Mouse (Mus musculus): ENCODE measurements around the gene Acp6.

DNA sequence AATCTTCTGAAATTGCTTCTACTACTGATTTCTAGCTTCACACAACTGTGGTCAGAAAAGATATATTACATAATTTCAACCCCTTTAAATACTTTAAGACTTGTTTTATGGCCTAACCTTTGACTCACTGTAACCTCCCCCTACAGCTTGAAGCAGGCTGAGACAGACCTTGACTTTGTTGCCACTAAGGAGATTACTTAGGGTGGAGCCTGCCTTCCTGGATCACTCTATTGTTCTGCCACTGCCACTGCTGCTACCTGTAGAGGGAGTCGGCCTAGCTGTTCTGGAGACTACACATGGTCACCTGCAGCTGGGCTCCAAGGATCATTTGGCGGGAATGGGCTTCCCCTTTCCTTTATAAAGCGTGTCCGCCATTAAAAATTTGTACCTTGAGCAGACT lies 29.2 kb upstream of the Acp6 start:
- TF ChIP-seq POLR2A (IDR thresholded peaks at IDR 0.05; ENCODE audit: borderline replicate concordance, extremely low read depth, low read depth, low read length) (no peak), CTCF (IDR thresholded peaks at IDR 0.05; ENCODE audit: insufficient read depth, low read length) (no peak)

Data from lung, adult 2 months (tissue).